In the genomic region with DNA sequence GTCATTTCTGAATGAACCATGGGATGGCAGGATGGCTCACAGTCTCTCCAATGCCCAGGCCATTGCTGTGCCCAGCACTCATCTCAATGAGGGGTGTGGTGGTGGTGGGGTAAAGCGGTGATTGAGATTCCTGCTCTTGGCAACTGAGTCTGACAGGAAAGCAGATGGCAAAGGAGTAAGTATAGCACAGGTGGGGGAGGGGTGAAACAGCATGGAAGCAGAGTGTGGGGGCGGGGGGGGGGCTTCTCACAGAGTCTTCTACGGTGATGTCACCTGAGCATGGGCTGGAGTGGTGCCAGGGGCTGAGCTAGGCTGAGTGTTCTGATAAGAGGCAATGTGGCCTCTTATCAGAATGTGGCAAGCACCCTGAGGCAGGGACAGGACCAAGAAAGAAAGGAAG, we compare ENCODE assay signal across 8 mouse cellular contexts. TPM values are rescaled to one million over a fixed set of nuclear protein-coding genes. Genes with fewer than 3 reads are reported as not detected.
DNase-seq lines count a peak whose midpoint lies in the region; ATAC-seq lines count a peak whose summit lies in the region.

No protein-coding gene starts in this region.

- peak overlapping the region; percentile 58; the same call in 1 of the 2 replicates for H3K27ac ChIP-seq in hindbrain, embryonic 13.5 days
- H3K27ac ChIP-seq in hindbrain, embryonic 16.5 days (ENCODE audit: low read depth, low read length), result no peak overlapping the region
- H3K27ac ChIP-seq in heart, embryonic 16.5 days (ENCODE audit: low read length), result peak overlapping the region; percentile 75
- peak overlapping the region; percentile 76; the same call in 1 of the 2 replicates for H3K27ac ChIP-seq in stomach, embryonic 16.5 days (ENCODE audit: low read length)

- ATAC-seq in hindbrain, embryonic 13.5 days (ENCODE audit: low FRiP score), result 0 out of 2 replicates have a peak, but pooled peaks have one; percentile 30
- ATAC-seq in hindbrain, embryonic 16.5 days, result no peak; the same call in 1 of the 2 replicates
- ATAC-seq in heart, embryonic 16.5 days (replicated peaks; ENCODE audit: extremely low read depth, insufficient read depth, low FRiP score), result peak; percentile 54
- no peak for ATAC-seq in stomach, embryonic 16.5 days (ENCODE audit: insufficient read depth, low FRiP score)

- no peak overlapping the region for H3K4me2 ChIP-seq in hindbrain, embryonic 13.5 days
- H3K4me2 ChIP-seq in hindbrain, embryonic 16.5 days (ENCODE audit: low read length), result no peak overlapping the region
- H3K4me2 ChIP-seq in heart, embryonic 16.5 days (ENCODE audit: low read depth, low read length), result peak overlapping the region; percentile 27
- H3K4me2 ChIP-seq in stomach, embryonic 16.5 days (ENCODE audit: low read depth, low read length), result no peak overlapping the region

- peaks cover 47% of the 10 kb centered on the region for H3K4me1 ChIP-seq in hindbrain, embryonic 13.5 days (replicated peaks)
- peaks cover 17% of the 10 kb centered on the region for H3K4me1 ChIP-seq in hindbrain, embryonic 16.5 days (ENCODE audit: control insufficient read depth, insufficient read depth, low read depth, low read length)
- peaks cover 45% of the 10 kb centered on the region for H3K4me1 ChIP-seq in heart, embryonic 16.5 days (ENCODE audit: control insufficient read depth, insufficient read depth, low read length)
- peaks cover 50% of the 10 kb centered on the region for H3K4me1 ChIP-seq in stomach, embryonic 16.5 days (ENCODE audit: control insufficient read depth, insufficient read depth, low read length)

- H3K36me3 ChIP-seq in hindbrain, embryonic 13.5 days, result no peaks in the 10 kb centered on the region
- H3K36me3 ChIP-seq in hindbrain, embryonic 16.5 days (ENCODE audit: control insufficient read depth, insufficient read depth, low read length), result no peaks in the 10 kb centered on the region
- H3K36me3 ChIP-seq in heart, embryonic 16.5 days (ENCODE audit: control insufficient read depth, insufficient read depth), result no peaks in the 10 kb centered on the region
- H3K36me3 ChIP-seq in stomach, embryonic 16.5 days (ENCODE audit: control insufficient read depth, insufficient read depth, low read length), result no peaks in the 10 kb centered on the region

- H3K27me3 ChIP-seq in hindbrain, embryonic 13.5 days, result no peaks in the 10 kb centered on the region
- H3K27me3 ChIP-seq in hindbrain, embryonic 16.5 days (replicated peaks; ENCODE audit: control insufficient read depth, insufficient read depth, low read length), result no peaks in the 10 kb centered on the region
- H3K27me3 ChIP-seq in heart, embryonic 16.5 days (ENCODE audit: control insufficient read depth, insufficient read depth, low read length), result no peaks in the 10 kb centered on the region
- H3K27me3 ChIP-seq in stomach, embryonic 16.5 days (ENCODE audit: control insufficient read depth, insufficient read depth, low read length), result no peaks in the 10 kb centered on the region

- no peak overlapping the region for H3K4me3 ChIP-seq in hindbrain, embryonic 13.5 days
- no peak overlapping the region for H3K4me3 ChIP-seq in hindbrain, embryonic 16.5 days (ENCODE audit: low read length)
- no peak overlapping the region for H3K4me3 ChIP-seq in heart, embryonic 16.5 days (ENCODE audit: low read length)
- no peak overlapping the region for H3K4me3 ChIP-seq in stomach, embryonic 16.5 days (replicated peaks; ENCODE audit: low read length)

- H3K9ac ChIP-seq in hindbrain, embryonic 13.5 days, result no peak overlapping the region
- H3K9ac ChIP-seq in hindbrain, embryonic 16.5 days (ENCODE audit: low read depth, low read length), result no peak overlapping the region
- H3K9ac ChIP-seq in heart, embryonic 16.5 days (ENCODE audit: low read length), result peak overlapping the region; percentile 44; the same call in 1 of the 2 replicates
- no peak overlapping the region for H3K9ac ChIP-seq in stomach, embryonic 16.5 days (ENCODE audit: low read length)

- peak; percentile 10 for DNase-seq in thymus, postnatal 4 days
- no peak for DNase-seq in thymus, postnatal 14 days
- DNase-seq in kidney, postnatal 4 days, result no peak
- DNase-seq in T-cell, adult 2 months (ENCODE audit: low spot score), result no peak

- WGBS in hindbrain, embryonic 13.5 days, result 30% methylated on average over 3 of the region's 3 CpGs
- 35% methylated on average over 3 of the region's 3 CpGs for WGBS in hindbrain, embryonic 16.5 days
- WGBS in heart, embryonic 16.5 days, result 24% methylated on average over 2 of the region's 3 CpGs
- WGBS in stomach, embryonic 16.5 days, result 48% methylated on average over 2 of the region's 3 CpGs

- H3K9me3 ChIP-seq in hindbrain, embryonic 13.5 days, result no peaks in the 10 kb centered on the region
- H3K9me3 ChIP-seq in hindbrain, embryonic 16.5 days (ENCODE audit: control insufficient read depth, low read length), result no peaks in the 10 kb centered on the region
- no peaks in the 10 kb centered on the region for H3K9me3 ChIP-seq in heart, embryonic 16.5 days (replicated peaks; ENCODE audit: control insufficient read depth, low read length)
- no peaks in the 10 kb centered on the region for H3K9me3 ChIP-seq in stomach, embryonic 16.5 days (replicated peaks; ENCODE audit: control insufficient read depth, low read length)

RNA-seq across cellular contexts. Expression of gene Neurl1b, which starts 52.6 kb away (rescaled TPM):
- 0.78 and 1.0 TPM in 2 replicates for polyA plus RNA-seq in hindbrain, embryonic 13.5 days (2015; fragmentation: Nextera tagmentation; extraction: Ambion mirVana)
- polyA plus RNA-seq in hindbrain, embryonic 16.5 days (2015; fragmentation: Nextera tagmentation; extraction: Ambion mirVana), result 1.9 and 2.2 TPM in 2 replicates
- polyA plus RNA-seq in heart, embryonic 16.5 days (2015; fragmentation: Nextera tagmentation; extraction: Ambion mirVana), result 3.0 and 3.3 TPM in 2 replicates
- 2.3 and 2.9 TPM in 2 replicates for polyA plus RNA-seq in stomach, embryonic 16.5 days (2015; fragmentation: Nextera tagmentation; extraction: Ambion mirVana)

Comparison
In these comparisons a context has a peak if more than half of its experiments do, and no peak if none do; other contexts are left out.
1. ATAC-seq: peak in hindbrain, embryonic 13.5 days (single experiment) and heart, embryonic 16.5 days (single experiment); none in hindbrain, embryonic 16.5 days (single experiment) and stomach, embryonic 16.5 days (single experiment).